Mouse (Mus musculus): ENCODE measurements at regions not wholly inside any gene's neighbourhood (a gene's known extent, or its start where the extent isn't known, plus 50 kb on each side); places are given as distances from the start of the nearest gene placed in this dataset.

GRCm38 (mm10) chr12:35592866-35593265, 58.0 kb upstream of the Ahr start:
- Histone ChIP-seq H3K27ac (replicated peaks; ENCODE audit: low read depth, low read length) (no peak overlapping the region), H3K4me1 (ENCODE audit: control insufficient read depth, insufficient read depth, low read length) (no peaks in the 10 kb centered on the region), H3K36me3 (ENCODE audit: control insufficient read depth, insufficient read depth, low read length) (no peaks in the 10 kb centered on the region), H3K4me3 (replicated peaks; ENCODE audit: low read depth, low read length) (no peak overlapping the region), H3K9ac (replicated peaks; ENCODE audit: low read length) (no peak overlapping the region), H3K9me3 (ENCODE audit: control insufficient read depth, low read length) (no peaks in the 10 kb centered on the region), H3K4me2 (ENCODE audit: low read length) (no peak overlapping the region), H3K27me3 (ENCODE audit: control insufficient read depth, insufficient read depth, low read length) (no peaks in the 10 kb centered on the region)
- ATAC-seq (ENCODE audit: low FRiP score, low TSS enrichment): no peak
- no peak for DNase-seq
- WGBS: 92% methylated on average over 3 of the region's 3 CpGs

Measured in midbrain, embryonic 14.5 days (tissue).